Mouse (Mus musculus) monocyte, adult 2 months (primary cell): Measurements from ENCODE around the gene Spn.

Experiments used
- DNase-seq, 2 experiments: peaks; one replicate each; pipeline ENCODE4 v3.0.0; 2022; ENCODE audit warnings: low spot score in 2 of 2, low read depth in 1 of 2

Gene Spn

GRCm38 (mm10) chr7:127083689-127084088 lies 53.9 kb downstream of the Spn start:
- no peak for DNase-seq

- DNase-seq, result no peak
Measured at GRCm38 (mm10) chr7:127082995-127083394, 54.6 kb downstream of the Spn start.

- no peak for DNase-seq
Measured at GRCm38 (mm10) chr7:127082271-127082670, 55.4 kb downstream of the Spn start.
